Mouse (Mus musculus): Measurements from ENCODE around the gene Pstpip1. TPM values are rescaled to one million over a fixed set of nuclear protein-coding genes. Genes with fewer than 3 reads are reported as not detected.

The Pstpip1 gene
- polyA plus RNA-seq, 1 experiment from 2014 or later, result 0.96 TPM

- Histone ChIP-seq H3K9me3 (no peaks in the 10 kb centered on the region), H3K36me3 (no peaks in the 10 kb centered on the region), H3K9ac (replicated peaks) (no peak overlapping the region), H3K4me2 (replicated peaks) (no peak overlapping the region), H3K4me3 (replicated peaks) (no peak overlapping the region), H3K27me3 (no peaks in the 10 kb centered on the region), H3K4me1 (replicated peaks) (no peaks in the 10 kb centered on the region), H3K27ac (no peak overlapping the region)
- ATAC-seq, result no peak
- 87% methylated on average over 5 of the region's 5 CpGs for WGBS
These were observed 18.4 kb downstream of the Pstpip1 start for GRCm38 (mm10) chr9:56108174-56108573.

- Histone ChIP-seq H3K27me3 (no peaks in the 10 kb centered on the region), H3K4me3 (replicated peaks) (no peak overlapping the region), H3K4me1 (replicated peaks) (peaks cover 12% of the 10 kb centered on the region), H3K36me3 (no peaks in the 10 kb centered on the region), H3K27ac (no peak overlapping the region), H3K9me3 (no peaks in the 10 kb centered on the region), H3K9ac (replicated peaks) (no peak overlapping the region), H3K4me2 (replicated peaks) (no peak overlapping the region)
- ATAC-seq, result no peak
- 84% methylated on average over 5 of the region's 5 CpGs for WGBS
These were observed 28.3 kb downstream of the Pstpip1 start for GRCm38 (mm10) chr9:56118091-56118490.

- WGBS, result 4% methylated on average over 14 of the region's 14 CpGs
- no peaks in the 10 kb centered on the region for H3K27me3 ChIP-seq
- peak overlapping the region; percentile 68 for H3K4me2 ChIP-seq (replicated peaks)
- peaks cover 12% of the 10 kb centered on the region for H3K4me1 ChIP-seq (replicated peaks)
- H3K9ac ChIP-seq (replicated peaks), result peak overlapping the region; percentile 47; the same call in 1 of the 2 replicates
- H3K36me3 ChIP-seq, result no peaks in the 10 kb centered on the region
- H3K27ac ChIP-seq, result no peak overlapping the region
- ATAC-seq, result peak; percentile 71
- H3K9me3 ChIP-seq, result no peaks in the 10 kb centered on the region
- H3K4me3 ChIP-seq (replicated peaks), result peak overlapping the region; percentile 36
These were observed 28.8 kb downstream of the Pstpip1 start for GRCm38 (mm10) chr9:56118582-56118981.

GRCm38 (mm10) chr9:56119651-56120050 lies 29.9 kb downstream of the Pstpip1 start:
- no peaks in the 10 kb centered on the region for H3K36me3 ChIP-seq
- H3K4me3 ChIP-seq (replicated peaks), result no peak overlapping the region
- WGBS, result 61% methylated on average over 2 of the region's 2 CpGs
- H3K9ac ChIP-seq (replicated peaks), result no peak overlapping the region
- H3K4me2 ChIP-seq (replicated peaks), result no peak overlapping the region
- H3K9me3 ChIP-seq, result no peaks in the 10 kb centered on the region
- no peak overlapping the region for H3K27ac ChIP-seq
- ATAC-seq, result no peak
- H3K27me3 ChIP-seq, result no peaks in the 10 kb centered on the region
- peaks cover 15% of the 10 kb centered on the region for H3K4me1 ChIP-seq (replicated peaks)

GRCm38 (mm10) chr9:56121097-56121496 lies 31.3 kb downstream of the Pstpip1 start:
- H3K36me3 ChIP-seq, result no peaks in the 10 kb centered on the region
- 27% methylated on average over 7 of the region's 7 CpGs for WGBS
- H3K9me3 ChIP-seq, result no peaks in the 10 kb centered on the region
- H3K27ac ChIP-seq, result no peak overlapping the region
- ATAC-seq, result 0 out of 2 replicates have a peak, but pooled peaks have one; percentile 15
- no peak overlapping the region for H3K4me2 ChIP-seq (replicated peaks)
- no peak overlapping the region for H3K4me3 ChIP-seq (replicated peaks)
- no peaks in the 10 kb centered on the region for H3K27me3 ChIP-seq
- H3K9ac ChIP-seq (replicated peaks), result no peak overlapping the region
- H3K4me1 ChIP-seq (replicated peaks), result peaks cover 20% of the 10 kb centered on the region

- no peaks in the 10 kb centered on the region for H3K27me3 ChIP-seq
- no peaks in the 10 kb centered on the region for H3K9me3 ChIP-seq
- H3K4me1 ChIP-seq (replicated peaks), result peaks cover 20% of the 10 kb centered on the region
- H3K4me2 ChIP-seq (replicated peaks), result no peak overlapping the region
- H3K27ac ChIP-seq, result no peak overlapping the region
- H3K9ac ChIP-seq (replicated peaks), result no peak overlapping the region
- no peak overlapping the region for H3K4me3 ChIP-seq (replicated peaks)
- ATAC-seq, result no peak
- WGBS, result 67% methylated on average over 8 of the region's 8 CpGs
- peaks cover 16% of the 10 kb centered on the region for H3K36me3 ChIP-seq
These were observed 33.2 kb downstream of the Pstpip1 start for GRCm38 (mm10) chr9:56122973-56123372.

- peaks cover 23% of the 10 kb centered on the region for H3K36me3 ChIP-seq
- 0 out of 2 replicates have a peak overlapping the region, but pooled peaks have one; percentile 4 for H3K9ac ChIP-seq (replicated peaks)
- WGBS, result 82% methylated on average over 7 of the region's 7 CpGs
- no peak for ATAC-seq
- no peaks in the 10 kb centered on the region for H3K9me3 ChIP-seq
- H3K4me1 ChIP-seq (replicated peaks), result peaks cover 19% of the 10 kb centered on the region
- H3K4me3 ChIP-seq (replicated peaks), result no peak overlapping the region
- no peaks in the 10 kb centered on the region for H3K27me3 ChIP-seq
- no peak overlapping the region for H3K27ac ChIP-seq
- H3K4me2 ChIP-seq (replicated peaks), result no peak overlapping the region
These were observed 33.9 kb downstream of the Pstpip1 start for GRCm38 (mm10) chr9:56123613-56124012.

GRCm38 (mm10) chr9:56124561-56124960 lies 34.8 kb downstream of the Pstpip1 start:
- Histone ChIP-seq H3K36me3 (peaks cover 32% of the 10 kb centered on the region), H3K9me3 (no peaks in the 10 kb centered on the region), H3K4me2 (replicated peaks) (no peak overlapping the region), H3K4me3 (replicated peaks) (no peak overlapping the region), H3K27me3 (no peaks in the 10 kb centered on the region), H3K4me1 (replicated peaks) (peaks cover 12% of the 10 kb centered on the region), H3K27ac (no peak overlapping the region), H3K9ac (replicated peaks) (no peak overlapping the region; the same call in 1 of the 2 replicates)
- ATAC-seq, result no peak
- 32% methylated on average over 11 of the region's 11 CpGs for WGBS

GRCm38 (mm10) chr9:56126453-56127173 lies 36.9 kb downstream of the Pstpip1 start:
- Histone ChIP-seq H3K4me1 (replicated peaks) (peaks cover 12% of the 10 kb centered on the region), H3K9me3 (no peaks in the 10 kb centered on the region), H3K36me3 (peaks cover 52% of the 10 kb centered on the region), H3K4me2 (replicated peaks) (no peak overlapping the region), H3K4me3 (replicated peaks) (no peak overlapping the region), H3K9ac (replicated peaks) (no peak overlapping the region), H3K27ac (no peak overlapping the region), H3K27me3 (no peaks in the 10 kb centered on the region)
- 90% methylated on average over 16 of the region's 16 CpGs for WGBS
- no peak for ATAC-seq

- 84% methylated on average over 9 of the region's 9 CpGs for WGBS
These were observed 38.6 kb downstream of the Pstpip1 start for GRCm38 (mm10) chr9:56128331-56128730.

GRCm38 (mm10) chr9:56129951-56130350 lies 40.2 kb downstream of the Pstpip1 start:
- Histone ChIP-seq H3K9me3 (no peaks in the 10 kb centered on the region), H3K4me1 (replicated peaks) (peaks cover 4% of the 10 kb centered on the region; the same call in 1 of the 2 replicates), H3K4me2 (replicated peaks) (no peak overlapping the region), H3K27ac (no peak overlapping the region), H3K27me3 (no peaks in the 10 kb centered on the region), H3K36me3 (peaks cover 86% of the 10 kb centered on the region), H3K4me3 (replicated peaks) (no peak overlapping the region), H3K9ac (replicated peaks) (no peak overlapping the region)
- ATAC-seq, result no peak
- WGBS, result 92% methylated on average over 3 of the region's 3 CpGs

More at GRCm38 (mm10) chr9:56128331-56128730, 38.6 kb downstream of the Pstpip1 start:
- H3K27me3 ChIP-seq, result no peaks in the 10 kb centered on the region
- H3K4me1 ChIP-seq (replicated peaks), result peaks cover 8% of the 10 kb centered on the region
- no peak overlapping the region for H3K4me3 ChIP-seq (replicated peaks)
- no peak overlapping the region for H3K27ac ChIP-seq
- no peak overlapping the region for H3K4me2 ChIP-seq (replicated peaks)
- no peak for ATAC-seq
- peaks cover 69% of the 10 kb centered on the region for H3K36me3 ChIP-seq
- H3K9me3 ChIP-seq, result no peaks in the 10 kb centered on the region
- H3K9ac ChIP-seq (replicated peaks), result no peak overlapping the region

- H3K27me3 ChIP-seq, result no peaks in the 10 kb centered on the region
- no peak for ATAC-seq
- H3K4me2 ChIP-seq (replicated peaks), result no peak overlapping the region
- no peak overlapping the region for H3K4me3 ChIP-seq (replicated peaks)
- H3K36me3 ChIP-seq, result peaks cover 92% of the 10 kb centered on the region
- WGBS, result 81% methylated on average over 4 of the region's 4 CpGs
- H3K27ac ChIP-seq, result no peak overlapping the region
- no peak overlapping the region for H3K9ac ChIP-seq (replicated peaks)
- no peaks in the 10 kb centered on the region for H3K9me3 ChIP-seq
- H3K4me1 ChIP-seq (replicated peaks), result no peaks in the 10 kb centered on the region; the same call in 1 of the 2 replicates
These were observed 40.8 kb downstream of the Pstpip1 start for GRCm38 (mm10) chr9:56130536-56130935.

Data from midbrain, embryonic 13.5 days (tissue).